Mouse (Mus musculus): ENCODE measurements around the gene Psmb1. TPM values are rescaled to one million over a fixed set of nuclear protein-coding genes. Genes with fewer than 3 reads are reported as not detected.

Gene Psmb1
- 153 TPM for polyA plus RNA-seq (2015; fragmentation: Illumina TruSeq; extraction: RNeasy Lipid Tissue Mini Kit (QIAGEN cat#74804); ENCODE audit: insufficient read depth, low replicate concordance)

GRCm38 (mm10) chr17:15499656-15500394, at the start of gene Psmb1, which contains the start of gene Tbp:
TSS of gene Psmb1 (minus strand) at chr17:15499751.
TSS of gene Tbp (plus strand) at chr17:15499888.

GRCm38 (mm10) chr17:15526986-15527810, 27.6 kb upstream of the Psmb1 start, which contains the start of gene Pdcd2:
TSS of gene Pdcd2 (minus strand) at chr17:15527301.

Other genes with a start within 250 kb of the Psmb1 start
- 39.4 TPM for gene Dll1, start 122.9 kb downstream of the Psmb1 start, polyA plus RNA-seq (2015; fragmentation: Illumina TruSeq; extraction: RNeasy Lipid Tissue Mini Kit (QIAGEN cat#74804); ENCODE audit: insufficient read depth, low replicate concordance)
- gene Fam120b, start 103.5 kb downstream of the Psmb1 start, polyA plus RNA-seq (2015; fragmentation: Illumina TruSeq; extraction: RNeasy Lipid Tissue Mini Kit (QIAGEN cat#74804); ENCODE audit: insufficient read depth, low replicate concordance): 36.9 TPM
- 68.8 TPM for gene Tbp, start 137 bp upstream of the Psmb1 start, polyA plus RNA-seq (2015; fragmentation: Illumina TruSeq; extraction: RNeasy Lipid Tissue Mini Kit (QIAGEN cat#74804); ENCODE audit: insufficient read depth, low replicate concordance)
- gene Pdcd2, start 27.6 kb upstream of the Psmb1 start, polyA plus RNA-seq (2015; fragmentation: Illumina TruSeq; extraction: RNeasy Lipid Tissue Mini Kit (QIAGEN cat#74804); ENCODE audit: insufficient read depth, low replicate concordance): 54.0 TPM
- gene Prdm9, start 64.6 kb upstream of the Psmb1 start, polyA plus RNA-seq (2015; fragmentation: Illumina TruSeq; extraction: RNeasy Lipid Tissue Mini Kit (QIAGEN cat#74804); ENCODE audit: insufficient read depth, low replicate concordance): 34.3 TPM
- 55.0 TPM for gene Chd1, start 205.2 kb upstream of the Psmb1 start, polyA plus RNA-seq (2015; fragmentation: Illumina TruSeq; extraction: RNeasy Lipid Tissue Mini Kit (QIAGEN cat#74804); ENCODE audit: insufficient read depth, low replicate concordance)